Mouse (Mus musculus) forebrain, postnatal 0 days (tissue): ENCODE measurements around the gene Slc2a5. TPM values are rescaled to one million over a fixed set of nuclear protein-coding genes. Genes with fewer than 3 reads are reported as not detected.
A peak's percentile ranks its signal among the peaks of the same experiment; 100 is the strongest.

Experiments
- ATAC-seq: fragments of 200-750 bp; cut with Nextera tagmentation; 2 replicates; pipeline ENCODE4 v1.8.0; 2017; ENCODE audit warnings: mild to moderate bottlenecking, moderate library complexity
- DNase-seq: peaks from one replicate; pipeline ENCODE4 v3.0.0-alpha.2; 2015
- H3K27ac ChIP-seq: fragments of 300-500 bp; sonication (generic); 2 replicates; pipeline ENCODE4 v1.5.1; 2014; ENCODE audit warnings: low read depth, mild to moderate bottlenecking, antibody characterized with exemption, low read length, moderate library complexity, mixed read lengths
- H3K27me3 ChIP-seq: fragments of 300-500 bp; sonication (generic); 2 replicates; pipeline ENCODE4 v1.6.1; 2014; ENCODE audit warnings: mild to moderate bottlenecking, low read length, mixed read lengths; ENCODE audit not compliant: insufficient read depth
- H3K36me3 ChIP-seq: fragments of 300-500 bp; sonication (generic); 2 replicates; pipeline ENCODE4 v1.6.1; 2014; ENCODE audit warnings: mild to moderate bottlenecking, moderate library complexity; ENCODE audit not compliant: insufficient read depth
- H3K4me1 ChIP-seq: fragments of 300-500 bp; sonication (generic); 2 replicates; pipeline ENCODE4 v1.6.1; 2014; ENCODE audit warnings: antibody characterized with exemption; ENCODE audit not compliant: insufficient read depth
- H3K4me2 ChIP-seq: fragments of 300-500 bp; sonication (generic); 2 replicates; pipeline ENCODE4 v1.6.1; 2014; ENCODE audit warnings: low read depth, mild to moderate bottlenecking, moderate library complexity
- H3K4me3 ChIP-seq: fragments of 300-500 bp; sonication (generic); 2 replicates; pipeline ENCODE4 v1.5.1; 2014; ENCODE audit warnings: low read depth, low read length, mixed read lengths
- H3K9ac ChIP-seq: fragments of 300-500 bp; sonication (generic); 2 replicates; pipeline ENCODE4 v1.6.1; 2014; ENCODE audit warnings: mild to moderate bottlenecking
- H3K9me3 ChIP-seq: fragments of 300-500 bp; sonication (generic); 2 replicates; pipeline ENCODE4 v1.6.1; 2016; ENCODE audit warnings: low read length
- CTCF ChIP-seq: sonication (generic); IDR thresholded peaks from 2 replicates; pipeline ENCODE4 v1.5.1; 2016; ENCODE audit warnings: antibody characterized with exemption, control low read depth, low read depth
- WGBS: fragments of 180-500 bp; shearing (Covaris S2); extraction: QIAGEN DNeasy Blood & Tissue Kit; methylation state at CpG from one replicate; pipeline ENCODE4 v1.1.7; 2014; 5-methylcytosine and 5-hydroxymethylcytosine counted together
- polyA plus RNA-seq: library from polyadenylated mRNA; unstranded; fragments of >200 nt; fragmentation: Nextera tagmentation; extraction: Ambion mirVana; gene quantifications from 2 replicates; pipeline ENCODE4 v1.2.1, GENCODE M21; 2015
- total RNA-seq: library from RNA; depleted of rRNA; stranded (reverse); fragments of >200 nt; gene quantifications from 2 replicates; pipeline ENCODE4 v1.2.3, GENCODE M21; 2014

Gene Slc2a5
- total and polyA plus RNA-seq, 2 experiments from 2014 or later: 3.2 to 3.4 TPM

- Histone ChIP-seq H3K27ac (no peak overlapping the region), H3K9me3 (no peaks in the 10 kb centered on the region), H3K9ac (no peak overlapping the region), H3K4me3 (no peak overlapping the region), H3K4me1 (no peaks in the 10 kb centered on the region), H3K4me2 (no peak overlapping the region), H3K36me3 (no peaks in the 10 kb centered on the region), H3K27me3 (no peaks in the 10 kb centered on the region)
- ATAC-seq: no peak
- no peak for DNase-seq
- TF ChIP-seq CTCF: no peak
- WGBS: 87% methylated on average over 7 of the region's 7 CpGs
These were observed 16.3 kb upstream of the Slc2a5 start for GRCm38 (mm10) chr4:150102822-150103221.

DNA sequence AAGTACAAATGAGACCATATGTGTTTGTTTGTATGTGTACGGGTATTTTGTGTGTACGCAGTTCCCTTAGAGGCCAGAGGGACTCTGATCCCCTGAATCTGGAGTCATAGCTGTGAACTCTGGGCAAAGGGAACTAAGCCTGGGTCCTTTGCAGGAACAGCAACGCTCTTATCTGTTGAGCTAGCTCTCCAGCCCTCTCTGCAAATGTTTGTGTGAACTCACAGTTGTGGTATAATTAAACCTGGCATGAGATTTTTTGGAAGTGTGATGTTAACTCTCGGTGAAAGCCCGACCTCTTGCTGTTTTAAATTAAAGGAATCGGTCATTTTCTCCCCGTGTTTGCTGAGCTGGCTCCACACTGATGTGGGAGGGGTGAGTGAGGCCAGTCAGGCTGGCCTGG, 13.4 kb upstream of the Slc2a5 start:
- H3K4me2 ChIP-seq: no peak overlapping the region
- H3K27ac ChIP-seq: no peak overlapping the region
- WGBS: 53% methylated on average over 7 of the region's 7 CpGs
- H3K9ac ChIP-seq: no peak overlapping the region
- no peaks in the 10 kb centered on the region for H3K4me1 ChIP-seq
- no peaks in the 10 kb centered on the region for H3K36me3 ChIP-seq
- no peak for DNase-seq
- H3K4me3 ChIP-seq: no peak overlapping the region
- ATAC-seq: no peak
- no peak for TF ChIP-seq CTCF
- no peaks in the 10 kb centered on the region for H3K27me3 ChIP-seq
- no peaks in the 10 kb centered on the region for H3K9me3 ChIP-seq

DNA sequence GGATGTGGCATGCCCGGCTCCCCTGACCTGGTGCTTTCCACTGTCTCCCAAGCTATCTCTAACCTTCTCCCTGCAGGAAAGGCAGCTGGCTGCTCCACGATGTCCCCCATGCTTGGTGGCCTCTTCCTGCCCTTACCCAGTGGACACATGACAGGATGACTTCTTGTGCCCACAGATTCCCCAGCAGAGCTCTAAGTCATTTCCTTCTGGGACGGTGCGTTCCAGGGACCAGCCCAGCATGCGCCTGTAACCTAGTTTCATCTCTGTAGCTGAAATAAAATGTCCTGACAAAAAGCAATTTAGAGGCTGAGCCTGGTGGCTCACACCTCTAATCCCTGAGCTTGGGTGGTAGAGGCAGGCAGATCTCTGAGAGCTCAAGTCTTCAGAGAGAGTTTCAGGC, 12.4 kb upstream of the Slc2a5 start:
- H3K4me1 ChIP-seq: no peaks in the 10 kb centered on the region
- H3K4me2 ChIP-seq: no peak overlapping the region
- ATAC-seq (no peak), DNase-seq (no peak)
- no peak overlapping the region for H3K27ac ChIP-seq
- H3K9me3 ChIP-seq: no peaks in the 10 kb centered on the region
- whole genome bisulfite sequencing: 83% methylated on average over 5 of the region's 5 CpGs
- H3K9ac ChIP-seq: no peak overlapping the region
- no peak for TF ChIP-seq CTCF
- no peak overlapping the region for H3K4me3 ChIP-seq
- H3K36me3 ChIP-seq: no peaks in the 10 kb centered on the region
- H3K27me3 ChIP-seq: no peaks in the 10 kb centered on the region

DNA sequence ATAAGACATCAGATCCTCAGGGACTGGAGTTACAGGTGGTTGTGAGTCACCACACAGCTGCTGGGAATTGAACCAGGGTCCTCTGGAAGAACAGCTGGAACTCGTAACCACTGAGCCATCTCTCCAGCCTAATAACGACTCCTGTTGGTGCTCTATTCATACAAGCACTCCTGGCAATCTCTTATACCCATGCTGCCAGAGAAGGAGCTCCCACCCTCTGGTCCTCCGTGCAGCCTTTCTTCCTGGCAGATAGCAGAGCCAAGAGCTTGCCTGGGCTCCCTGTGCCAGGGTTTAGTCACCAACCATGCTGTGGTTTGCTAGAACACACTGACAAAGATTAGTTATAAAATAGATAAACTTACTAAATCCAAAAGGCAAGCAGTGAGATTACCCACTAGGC, 9.4 kb upstream of the Slc2a5 start:
- TF ChIP-seq CTCF: no peak
- H3K4me3 ChIP-seq: no peak overlapping the region
- H3K27ac ChIP-seq: no peak overlapping the region
- no peak overlapping the region for H3K4me2 ChIP-seq
- no peaks in the 10 kb centered on the region for H3K36me3 ChIP-seq
- DNase-seq (peak; percentile 32), ATAC-seq (peak; percentile 48)
- H3K4me1 ChIP-seq: no peaks in the 10 kb centered on the region
- no peaks in the 10 kb centered on the region for H3K27me3 ChIP-seq
- H3K9ac ChIP-seq: no peak overlapping the region
- no peaks in the 10 kb centered on the region for H3K9me3 ChIP-seq
- 44% methylated on average over 3 of the region's 3 CpGs for WGBS

GRCm38 (mm10) chr4:150110373-150110772, 8.7 kb upstream of the Slc2a5 start:
- no peak overlapping the region for H3K4me2 ChIP-seq
- no peak overlapping the region for H3K4me3 ChIP-seq
- ATAC-seq: no peak
- no peaks in the 10 kb centered on the region for H3K4me1 ChIP-seq
- WGBS: 58% methylated on average over 9 of the region's 9 CpGs
- H3K9me3 ChIP-seq: no peaks in the 10 kb centered on the region
- DNase-seq: no peak
- TF ChIP-seq CTCF: no peak
- no peak overlapping the region for H3K27ac ChIP-seq
- no peak overlapping the region for H3K9ac ChIP-seq
- no peaks in the 10 kb centered on the region for H3K36me3 ChIP-seq
- no peaks in the 10 kb centered on the region for H3K27me3 ChIP-seq

GRCm38 (mm10) chr4:150112867-150113266, 6.2 kb upstream of the Slc2a5 start:
- 6% methylated on average over 15 of the region's 15 CpGs for WGBS
- H3K36me3 ChIP-seq: no peaks in the 10 kb centered on the region
- H3K27me3 ChIP-seq: no peaks in the 10 kb centered on the region
- no peaks in the 10 kb centered on the region for H3K4me1 ChIP-seq
- DNase-seq (peak; percentile 61), ATAC-seq (peak; percentile 54; the same call in 1 of the 2 replicates)
- H3K4me2 ChIP-seq: peak overlapping the region; percentile 13; the same call in 1 of the 2 replicates
- H3K9me3 ChIP-seq: no peaks in the 10 kb centered on the region
- peak; percentile 73 for TF ChIP-seq CTCF
- no peak overlapping the region for H3K4me3 ChIP-seq
- no peak overlapping the region for H3K27ac ChIP-seq
- H3K9ac ChIP-seq: no peak overlapping the region

GRCm38 (mm10) chr4:150114505-150115061, 4.5 kb upstream of the Slc2a5 start:
- no peak for TF ChIP-seq CTCF

GRCm38 (mm10) chr4:150117311-150117710, 1.8 kb upstream of the Slc2a5 start:
- ATAC-seq (peak; percentile 62; the same call in 1 of the 2 replicates), DNase-seq (peak; percentile 29)
- Histone ChIP-seq H3K9ac (no peak overlapping the region), H3K4me3 (no peak overlapping the region), H3K36me3 (no peaks in the 10 kb centered on the region), H3K27ac (no peak overlapping the region), H3K4me1 (no peaks in the 10 kb centered on the region), H3K9me3 (no peaks in the 10 kb centered on the region), H3K4me2 (no peak overlapping the region), H3K27me3 (no peaks in the 10 kb centered on the region)
- peak; percentile 45 for TF ChIP-seq CTCF
- 43% methylated on average over 5 of the region's 5 CpGs for WGBS

More at GRCm38 (mm10) chr4:150114505-150115061, 4.5 kb upstream of the Slc2a5 start:
- Histone ChIP-seq H3K36me3 (no peaks in the 10 kb centered on the region), H3K27ac (no peak overlapping the region), H3K9ac (no peak overlapping the region), H3K27me3 (no peaks in the 10 kb centered on the region), H3K4me2 (no peak overlapping the region), H3K9me3 (no peaks in the 10 kb centered on the region), H3K4me1 (no peaks in the 10 kb centered on the region), H3K4me3 (no peak overlapping the region)
- ATAC-seq (no peak), DNase-seq (no peak)
- WGBS: 92% methylated on average over 26 of the region's 26 CpGs
